Mouse (Mus musculus) cerebellum, postnatal 14 days (tissue): ENCODE measurements around the gene Sh2d3c.

Experiments
- DNase-seq, 2 experiments: peaks; one replicate each; pipeline ENCODE4 v3.0.0; 2021; ENCODE audit warnings: mixed read lengths in 2 of 2

The Sh2d3c gene

GRCm38 (mm10) chr2:32700966-32701743 lies 19.7 kb upstream of the Sh2d3c start:
- no peak for DNase-seq

- no peak for DNase-seq
Measured at GRCm38 (mm10) chr2:32703046-32703445, 17.8 kb upstream of the Sh2d3c start.

- DNase-seq = no peak
Measured at GRCm38 (mm10) chr2:32704021-32704421, 16.8 kb upstream of the Sh2d3c start, which contains the start of gene Fpgs. Gene Fpgs, minus strand, starts transcription at chr2:32704145.

- no peak for DNase-seq
Measured at GRCm38 (mm10) chr2:32705018-32705417, 15.8 kb upstream of the Sh2d3c start.

GRCm38 (mm10) chr2:32706971-32707370 lies 13.9 kb upstream of the Sh2d3c start:
- no peak for DNase-seq

GRCm38 (mm10) chr2:32708643-32709042 lies 12.2 kb upstream of the Sh2d3c start:
- DNase-seq = peak; percentile 61 to 84

- DNase-seq = no peak
Measured at GRCm38 (mm10) chr2:32709521-32710137, 11.2 kb upstream of the Sh2d3c start.

GRCm38 (mm10) chr2:32710425-32710824 lies 10.4 kb upstream of the Sh2d3c start:
- DNase-seq = no peak

- DNase-seq = no peak
Measured at GRCm38 (mm10) chr2:32711301-32712056, 9.4 kb upstream of the Sh2d3c start.

- peak; percentile 66 to 67 for DNase-seq
Measured at GRCm38 (mm10) chr2:32712108-32712551, 8.7 kb upstream of the Sh2d3c start.

- peak; percentile 97 to 98 for DNase-seq
Measured at GRCm38 (mm10) chr2:32712586-32712933, 8.3 kb upstream of the Sh2d3c start.

GRCm38 (mm10) chr2:32712934-32713817 lies 7.7 kb upstream of the Sh2d3c start, which contains the start of gene Cdk9:
Gene Cdk9, minus strand, starts transcription at chr2:32713076.
- DNase-seq = peak; percentile 95 to 96

- DNase-seq = peak in 1 of 2 experiments; percentile 43
Measured at GRCm38 (mm10) chr2:32714117-32714986, 6.5 kb upstream of the Sh2d3c start.

GRCm38 (mm10) chr2:32714987-32715425 lies 5.8 kb upstream of the Sh2d3c start:
- DNase-seq = no peak

GRCm38 (mm10) chr2:32718761-32719160 lies 2.1 kb upstream of the Sh2d3c start:
- peak in 1 of 2 experiments; percentile 37 for DNase-seq

- no peak for DNase-seq
Measured at GRCm38 (mm10) chr2:32720053-32720452, 802 bp upstream of the Sh2d3c start.

GRCm38 (mm10) chr2:32722046-32722445 lies 1.2 kb downstream of the Sh2d3c start:
- no peak for DNase-seq

GRCm38 (mm10) chr2:32722581-32722980 lies 1.7 kb downstream of the Sh2d3c start:
- no peak for DNase-seq

GRCm38 (mm10) chr2:32724149-32724548 lies 3.3 kb downstream of the Sh2d3c start:
- no peak for DNase-seq

GRCm38 (mm10) chr2:32724832-32725790 lies 4.3 kb downstream of the Sh2d3c start:
- no peak for DNase-seq
